ENCODE assay signal across 31 mouse cellular contexts in the genomic region with DNA sequence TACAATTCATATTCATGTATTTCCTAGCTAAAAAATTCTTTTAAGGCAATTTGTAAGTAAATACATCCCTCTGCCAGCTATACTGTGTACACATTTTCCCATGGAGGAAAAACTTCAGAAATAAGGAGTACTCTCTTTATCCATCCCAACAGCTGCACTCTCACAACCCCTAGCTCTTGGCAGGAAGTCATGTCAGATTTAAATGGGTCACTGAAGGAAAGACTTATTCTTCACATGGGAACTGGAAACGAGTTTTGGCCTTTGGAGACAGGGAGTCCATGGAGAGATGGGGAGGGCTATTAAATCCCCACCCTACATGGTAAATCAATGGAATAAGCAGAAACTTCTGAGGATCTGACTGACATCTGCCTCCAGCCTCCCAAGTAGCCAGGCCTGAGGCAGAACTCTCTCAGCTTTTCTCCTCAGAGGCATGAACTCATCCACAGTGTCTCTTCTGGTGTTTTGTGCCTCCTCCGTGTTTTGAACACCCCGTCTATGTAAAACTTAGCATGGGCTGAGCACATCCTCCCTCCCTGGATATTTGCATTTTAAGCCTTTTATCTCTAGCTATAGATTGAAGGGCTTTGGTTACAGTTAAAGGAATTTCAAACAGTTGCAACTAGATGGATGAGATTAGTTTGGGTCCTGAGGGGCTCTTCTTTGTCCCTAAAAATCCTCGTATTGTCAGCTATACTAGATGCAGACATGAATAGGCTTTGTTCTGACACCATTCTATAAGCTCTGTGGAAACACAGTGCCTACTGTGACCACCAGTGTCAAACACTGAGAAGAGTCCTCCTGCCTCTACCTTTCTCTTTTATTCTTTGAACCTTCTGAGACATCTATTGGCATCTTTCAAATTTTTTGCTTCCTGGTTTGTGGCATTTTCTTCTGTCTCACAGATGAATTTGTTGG.
DNase-seq lines count a peak whose midpoint lies in the region; ATAC-seq and TF ChIP-seq lines count a peak whose summit lies in the region.
"Had no signal": no experiment of that assay in that cellular context is flagged by ENCODE, and none has a peak within 500 bp of the region (broad histone marks: within the 10 kb centered on the region; RNA-seq: fewer than 3 reads in every experiment).

No protein-coding gene starts in this region.

- H3K9ac ChIP-seq in forebrain, embryonic 16.5 days (replicated peaks; ENCODE audit: low read depth, low read length): no peak overlapping the region
- no peak overlapping the region for H3K9ac ChIP-seq in hindbrain, embryonic 11.5 days (ENCODE audit: low read depth, low read length)
- H3K9ac ChIP-seq in hindbrain, embryonic 12.5 days: no peak overlapping the region
- no peak overlapping the region for H3K9ac ChIP-seq in limb, embryonic 13.5 days
- H3K9ac ChIP-seq: embryonic facial prominence, embryonic 15.5 days; forebrain, embryonic 13.5 days; hindbrain, embryonic 14.5 days; limb, embryonic 12.5 days; neural tube, embryonic 15.5 days had no signal

- no peak for TF ChIP-seq CTCF in brain, embryonic 14.5 days (IDR thresholded peaks at IDR 0.05; ENCODE audit: borderline replicate concordance, extremely low read depth, insufficient read depth, insufficient read length)

- no peaks in the 10 kb centered on the region for H3K9me3 ChIP-seq in forebrain, embryonic 10.5 days
- H3K9me3 ChIP-seq in forebrain, embryonic 16.5 days (ENCODE audit: control insufficient read depth, low read length): no peaks in the 10 kb centered on the region
- H3K9me3 ChIP-seq in hindbrain, embryonic 11.5 days (ENCODE audit: control insufficient read depth, low read length): no peaks in the 10 kb centered on the region
- no peaks in the 10 kb centered on the region for H3K9me3 ChIP-seq in hindbrain, embryonic 12.5 days (replicated peaks)
- no peaks in the 10 kb centered on the region for H3K9me3 ChIP-seq in limb, embryonic 13.5 days
- no peaks in the 10 kb centered on the region for H3K9me3 ChIP-seq in limb, embryonic 10.5 days (replicated peaks)
- H3K9me3 ChIP-seq: embryonic facial prominence, embryonic 15.5 days; forebrain, embryonic 13.5 days; limb, embryonic 12.5 days; megakaryocyte, embryonic 14.5 days; neural tube, embryonic 15.5 days had no signal

- 21% methylated on average over 4 of the region's 4 CpGs for WGBS in forebrain, embryonic 10.5 days
- 18% methylated on average over 4 of the region's 4 CpGs for WGBS in forebrain, embryonic 16.5 days
- WGBS in hindbrain, embryonic 11.5 days: 21% methylated on average over 4 of the region's 4 CpGs
- 15% methylated on average over 4 of the region's 4 CpGs for WGBS in hindbrain, embryonic 12.5 days
- 64% methylated on average over 4 of the region's 4 CpGs for WGBS in limb, embryonic 13.5 days
- WGBS in limb, embryonic 10.5 days: 68% methylated on average over 4 of the region's 4 CpGs

- H3K27ac ChIP-seq in forebrain, embryonic 10.5 days: 0 out of 2 replicates have a peak overlapping the region, but pooled peaks have one; percentile 20
- H3K27ac ChIP-seq in forebrain, embryonic 16.5 days (ENCODE audit: low read length): no peak overlapping the region
- no peak overlapping the region for H3K27ac ChIP-seq in hindbrain, embryonic 11.5 days (ENCODE audit: low read depth, low read length)
- H3K27ac ChIP-seq in hindbrain, embryonic 12.5 days: no peak overlapping the region
- H3K27ac ChIP-seq in limb, embryonic 13.5 days: no peak overlapping the region
- no peak overlapping the region for H3K27ac ChIP-seq in limb, embryonic 10.5 days
- H3K27ac ChIP-seq: embryonic facial prominence, embryonic 15.5 days; forebrain, embryonic 13.5 days; hindbrain, embryonic 14.5 days; limb, embryonic 12.5 days; neural tube, embryonic 15.5 days had no signal

- H3K27me3 ChIP-seq in forebrain, embryonic 10.5 days (ENCODE audit: poor library complexity, severe bottlenecking): no peaks in the 10 kb centered on the region
- no peaks in the 10 kb centered on the region for H3K27me3 ChIP-seq in forebrain, embryonic 16.5 days (replicated peaks; ENCODE audit: control insufficient read depth, insufficient read depth, low read length)
- no peaks in the 10 kb centered on the region for H3K27me3 ChIP-seq in hindbrain, embryonic 11.5 days (ENCODE audit: control insufficient read depth, insufficient read depth, low read length)
- no peaks in the 10 kb centered on the region for H3K27me3 ChIP-seq in hindbrain, embryonic 12.5 days
- H3K27me3 ChIP-seq in limb, embryonic 13.5 days: no peaks in the 10 kb centered on the region
- no peaks in the 10 kb centered on the region for H3K27me3 ChIP-seq in limb, embryonic 10.5 days (ENCODE audit: low read depth, poor library complexity, severe bottlenecking)
- H3K27me3 ChIP-seq: embryonic facial prominence, embryonic 15.5 days; forebrain, embryonic 13.5 days; limb, embryonic 12.5 days; megakaryocyte, embryonic 14.5 days; neural tube, embryonic 15.5 days; Patski had no signal

- no peak for TF ChIP-seq POLR2A in brain, embryonic 14.5 days (IDR thresholded peaks at IDR 0.05; ENCODE audit: borderline replicate concordance, extremely low read depth, insufficient read depth, insufficient read length, poor library complexity, severe bottlenecking)

- H3K4me3 ChIP-seq in forebrain, embryonic 10.5 days: no peak overlapping the region
- H3K4me3 ChIP-seq in forebrain, embryonic 16.5 days (replicated peaks; ENCODE audit: low read length): no peak overlapping the region
- H3K4me3 ChIP-seq in hindbrain, embryonic 11.5 days (ENCODE audit: low read depth, low read length): no peak overlapping the region
- no peak overlapping the region for H3K4me3 ChIP-seq in hindbrain, embryonic 12.5 days
- H3K4me3 ChIP-seq in limb, embryonic 13.5 days: no peak overlapping the region
- no peak overlapping the region for H3K4me3 ChIP-seq in limb, embryonic 10.5 days
- H3K4me3 ChIP-seq: embryonic facial prominence, embryonic 15.5 days; forebrain, embryonic 13.5 days; limb, embryonic 12.5 days; megakaryocyte, embryonic 14.5 days; neural tube, embryonic 15.5 days had no signal

- no peak for ATAC-seq in forebrain, embryonic 16.5 days
- peak; percentile 34 for ATAC-seq in hindbrain, embryonic 11.5 days (ENCODE audit: low FRiP score)
- no peak for ATAC-seq in hindbrain, embryonic 12.5 days (ENCODE audit: low FRiP score)
- 0 out of 2 replicates have a peak, but pooled peaks have one; percentile 32 for ATAC-seq in limb, embryonic 13.5 days (ENCODE audit: low FRiP score, low read depth)
- ATAC-seq: forebrain, embryonic 13.5 days; inflammation-experienced regulatory T-cells, adult 6 months; lung, postnatal 0 days; Patski had no signal

- no peaks in the 10 kb centered on the region for H3K36me3 ChIP-seq in forebrain, embryonic 10.5 days (replicated peaks)
- H3K36me3 ChIP-seq in forebrain, embryonic 16.5 days (ENCODE audit: control insufficient read depth, insufficient read depth): no peaks in the 10 kb centered on the region
- H3K36me3 ChIP-seq in hindbrain, embryonic 11.5 days (ENCODE audit: control insufficient read depth, insufficient read depth, low read length): no peaks in the 10 kb centered on the region
- no peaks in the 10 kb centered on the region for H3K36me3 ChIP-seq in hindbrain, embryonic 12.5 days
- H3K36me3 ChIP-seq in limb, embryonic 13.5 days: no peaks in the 10 kb centered on the region
- H3K36me3 ChIP-seq in limb, embryonic 10.5 days: no peaks in the 10 kb centered on the region
- H3K36me3 ChIP-seq: embryonic facial prominence, embryonic 15.5 days; limb, embryonic 12.5 days; neural tube, embryonic 15.5 days had no signal

- H3K4me1 ChIP-seq in forebrain, embryonic 10.5 days: peaks cover 8% of the 10 kb centered on the region
- no peaks in the 10 kb centered on the region for H3K4me1 ChIP-seq in forebrain, embryonic 16.5 days (replicated peaks; ENCODE audit: control insufficient read depth, insufficient read depth, low read length)
- no peaks in the 10 kb centered on the region for H3K4me1 ChIP-seq in hindbrain, embryonic 11.5 days (replicated peaks; ENCODE audit: control insufficient read depth, insufficient read depth, low read length)
- H3K4me1 ChIP-seq in hindbrain, embryonic 12.5 days: peaks cover 5% of the 10 kb centered on the region; the same call in 1 of the 2 replicates
- H3K4me1 ChIP-seq in limb, embryonic 13.5 days: peaks cover 3% of the 10 kb centered on the region; the same call in 1 of the 2 replicates
- peaks cover 5% of the 10 kb centered on the region; the same call in 1 of the 2 replicates for H3K4me1 ChIP-seq in limb, embryonic 10.5 days
- H3K4me1 ChIP-seq: embryonic facial prominence, embryonic 15.5 days; limb, embryonic 12.5 days; megakaryocyte, embryonic 14.5 days; neural tube, embryonic 15.5 days had no signal

- no peak overlapping the region for H3K4me2 ChIP-seq in forebrain, embryonic 16.5 days (ENCODE audit: low read length)
- H3K4me2 ChIP-seq in hindbrain, embryonic 11.5 days (replicated peaks; ENCODE audit: low read depth, low read length): no peak overlapping the region
- no peak overlapping the region for H3K4me2 ChIP-seq in hindbrain, embryonic 12.5 days (replicated peaks)
- H3K4me2 ChIP-seq in limb, embryonic 13.5 days (replicated peaks): no peak overlapping the region
- H3K4me2 ChIP-seq: embryonic facial prominence, embryonic 15.5 days; forebrain, embryonic 13.5 days; heart, embryonic 11.5 days; hindbrain, embryonic 14.5 days; limb, embryonic 12.5 days; liver, embryonic 11.5 days; neural tube, embryonic 15.5 days had no signal

- DNase-seq in forebrain, embryonic 10.5 days (ENCODE audit: extremely low spot score, low spot score): no peak
- no peak for DNase-seq in hindbrain, embryonic 11.5 days (ENCODE audit: low spot score)
- no peak for DNase-seq in limb, embryonic 10.5 days (ENCODE audit: low spot score)
- DNase-seq in brain, embryonic 14.5 days (ENCODE audit: low read depth): peak; percentile 15
- DNase-seq in layer of hippocampus, adult 11-12 months (ENCODE audit: low spot score): no peak
- DNase-seq: adrenal gland, postnatal 10 days; cerebellum, adult 11 months; cerebellum, adult 9-10 months; cerebellum, postnatal 36 days; gastrocnemius, postnatal 14 days; kidney, adult 11 months; kidney, postnatal 25 days; layer of hippocampus, adult 9-11 months; lung, postnatal 4 days; retina, postnatal 1 day; right cerebral cortex, postnatal 14 days; thymus, postnatal 4 days had no signal

Comparison
In these comparisons a context has a peak if more than half of its experiments do, and no peak if none do; other contexts are left out.
1. ATAC-seq: peak in hindbrain, embryonic 11.5 days (single experiment) and limb, embryonic 13.5 days (single experiment); none in forebrain, embryonic 16.5 days (single experiment) and hindbrain, embryonic 12.5 days (single experiment).